Mouse (Mus musculus) myocyte (in vitro differentiated cells): Measurements from ENCODE around the gene Ccdc157.

Experiments
- CEBPB ChIP-seq: IDR thresholded peaks from 2 replicates; pipeline ENCODE4 v1.6.1; 2011; ENCODE audit warnings: mild to moderate bottlenecking, moderate library complexity; ENCODE audit not compliant: poor library complexity, insufficient read depth, severe bottlenecking
- E2F4 ChIP-seq: IDR thresholded peaks from one replicate; pipeline ENCODE4 v1.6.1; 2011; ENCODE audit warnings: mild to moderate bottlenecking, control low read depth, moderate library complexity; ENCODE audit not compliant: insufficient read depth
- MAX ChIP-seq: IDR thresholded peaks from one replicate; pipeline ENCODE4 v1.6.1; 2011; ENCODE audit warnings: low read depth, mild to moderate bottlenecking, control low read depth
- POLR2A ChIP-seq: IDR thresholded peaks from one replicate; pipeline ENCODE4 v1.6.1; 2011; ENCODE audit warnings: low read depth, mild to moderate bottlenecking, control low read depth, moderate library complexity; ENCODE audit not compliant: insufficient read length
- POLR2AphosphoS2 ChIP-seq: IDR thresholded peaks from one replicate; pipeline ENCODE4 v1.6.1; 2011; ENCODE audit warnings: low read depth, control low read depth; ENCODE audit not compliant: insufficient read length
- REST ChIP-seq: IDR thresholded peaks from one replicate; pipeline ENCODE4 v1.6.1; 2011; ENCODE audit warnings: mild to moderate bottlenecking, control low read depth, moderate library complexity; ENCODE audit not compliant: insufficient read depth, insufficient read length
- TCF12 ChIP-seq: IDR thresholded peaks from one replicate; pipeline ENCODE4 v1.6.1; 2011; ENCODE audit warnings: mild to moderate bottlenecking, control low read depth; ENCODE audit not compliant: poor library complexity, insufficient read depth, severe bottlenecking
- TCF3 ChIP-seq: IDR thresholded peaks from one replicate; pipeline ENCODE4 v1.6.1; 2011; ENCODE audit warnings: low read depth, control low read depth; ENCODE audit not compliant: insufficient read length
- USF1 ChIP-seq: IDR thresholded peaks from one replicate; pipeline ENCODE4 v1.6.1; 2011; ENCODE audit warnings: low read depth, mild to moderate bottlenecking, control low read depth, moderate library complexity

DNA sequence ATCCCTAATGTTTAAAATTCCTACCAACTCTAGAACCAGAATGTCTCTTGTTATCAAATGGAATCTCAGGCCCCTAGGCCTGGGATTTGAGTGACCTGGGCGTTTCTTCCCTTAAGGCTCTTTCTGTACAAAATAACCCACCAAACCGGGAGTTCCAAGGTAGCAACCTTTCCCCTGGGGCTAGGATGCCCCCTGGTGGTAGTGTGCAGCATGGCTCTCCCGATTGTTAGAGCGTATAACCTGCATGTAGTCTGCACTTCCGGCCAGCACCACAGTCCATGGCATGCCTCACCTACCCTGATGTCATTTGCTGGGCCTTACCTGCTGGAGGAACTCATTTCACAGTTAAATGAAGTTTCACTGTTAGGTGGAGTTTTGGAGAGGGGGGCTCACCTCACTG is 36.2 kb downstream of the Ccdc157 start:
- TF ChIP-seq TCF12: no peak
- no peak for TF ChIP-seq POLR2A
- TF ChIP-seq POLR2AphosphoS2: no peak
- no peak for TF ChIP-seq MAX
- TF ChIP-seq CEBPB: no peak
- no peak for TF ChIP-seq E2F4
- no peak for TF ChIP-seq USF1
- TF ChIP-seq REST: no peak
- no peak for TF ChIP-seq TCF3
